Mouse (Mus musculus) heart, embryonic 16.5 days (tissue): ENCODE data around the gene Scn8a. TPM values are rescaled to one million over a fixed set of nuclear protein-coding genes. Genes with fewer than 3 reads are reported as not detected.

Experiments used
- ATAC-seq: fragments of 200-750 bp; cut with Nextera tagmentation; replicated peaks from 2 replicates; pipeline ENCODE4 v1.8.0; 2017; ENCODE audit warnings: moderate number of reproducible peaks; ENCODE audit not compliant: insufficient read depth, low FRiP score; ENCODE audit errors: extremely low read depth
- H3K27ac ChIP-seq: fragments of 300-500 bp; sonication (generic); 2 replicates; pipeline ENCODE4 v1.5.1; 2014; ENCODE audit warnings: mild to moderate bottlenecking, low read length, control low read depth, moderate library complexity
- H3K27me3 ChIP-seq: fragments of 300-500 bp; sonication (generic); 2 replicates; pipeline ENCODE4 v1.6.1; 2014; ENCODE audit warnings: low read length, mixed read lengths; ENCODE audit not compliant: control insufficient read depth, insufficient read depth
- H3K36me3 ChIP-seq: fragments of 300-500 bp; sonication (generic); 2 replicates; pipeline ENCODE4 v1.6.1; 2014; ENCODE audit not compliant: control insufficient read depth, insufficient read depth
- H3K4me1 ChIP-seq: fragments of 300-500 bp; sonication (generic); 2 replicates; pipeline ENCODE4 v1.6.1; 2014; ENCODE audit warnings: low read length, mixed read lengths; ENCODE audit not compliant: control insufficient read depth, insufficient read depth
- H3K4me2 ChIP-seq: fragments of 300-500 bp; sonication (generic); 2 replicates; pipeline ENCODE4 v1.6.1; 2014; ENCODE audit warnings: low read depth, mild to moderate bottlenecking, control low read depth, low read length
- H3K4me3 ChIP-seq: fragments of 300-500 bp; sonication (generic); 2 replicates; pipeline ENCODE4 v1.5.1; 2014; ENCODE audit warnings: mild to moderate bottlenecking, control low read depth, low read length
- H3K9ac ChIP-seq: fragments of 300-500 bp; sonication (generic); 2 replicates; pipeline ENCODE4 v1.6.1; 2014; ENCODE audit warnings: low read length, control low read depth
- H3K9me3 ChIP-seq: fragments of 300-500 bp; sonication (generic); replicated peaks from 2 replicates; pipeline ENCODE4 v1.6.1; 2016; ENCODE audit warnings: low read length; ENCODE audit not compliant: control insufficient read depth
- WGBS: fragments of 180-500 bp; shearing (Covaris S2); extraction: QIAGEN DNeasy Blood & Tissue Kit; methylation state at CpG from one replicate; pipeline ENCODE4 v1.1.7; 2014; 5-methylcytosine and 5-hydroxymethylcytosine counted together
- polyA plus RNA-seq: library from polyadenylated mRNA; unstranded; fragments of >200 nt; fragmentation: Nextera tagmentation; extraction: Ambion mirVana; gene quantifications from 2 replicates; pipeline ENCODE4 v1.2.1, GENCODE M21; 2015

The Scn8a gene
- polyA plus RNA-seq, 1 experiment from 2014 or later, result 0.71 TPM

- H3K27ac ChIP-seq, result no peak overlapping the region
- no peaks in the 10 kb centered on the region for H3K9me3 ChIP-seq
- H3K4me2 ChIP-seq, result no peak overlapping the region
- H3K4me1 ChIP-seq, result no peaks in the 10 kb centered on the region
- ATAC-seq, result no peak
- H3K4me3 ChIP-seq, result no peak overlapping the region
- H3K27me3 ChIP-seq, result peaks cover 4% of the 10 kb centered on the region
- no peak overlapping the region for H3K9ac ChIP-seq
- H3K36me3 ChIP-seq, result no peaks in the 10 kb centered on the region
- WGBS, result 78% methylated on average over 8 of the region's 8 CpGs
Measured at GRCm38 (mm10) chr15:100836729-100837128, 32.9 kb upstream of the Scn8a start.

DNA sequence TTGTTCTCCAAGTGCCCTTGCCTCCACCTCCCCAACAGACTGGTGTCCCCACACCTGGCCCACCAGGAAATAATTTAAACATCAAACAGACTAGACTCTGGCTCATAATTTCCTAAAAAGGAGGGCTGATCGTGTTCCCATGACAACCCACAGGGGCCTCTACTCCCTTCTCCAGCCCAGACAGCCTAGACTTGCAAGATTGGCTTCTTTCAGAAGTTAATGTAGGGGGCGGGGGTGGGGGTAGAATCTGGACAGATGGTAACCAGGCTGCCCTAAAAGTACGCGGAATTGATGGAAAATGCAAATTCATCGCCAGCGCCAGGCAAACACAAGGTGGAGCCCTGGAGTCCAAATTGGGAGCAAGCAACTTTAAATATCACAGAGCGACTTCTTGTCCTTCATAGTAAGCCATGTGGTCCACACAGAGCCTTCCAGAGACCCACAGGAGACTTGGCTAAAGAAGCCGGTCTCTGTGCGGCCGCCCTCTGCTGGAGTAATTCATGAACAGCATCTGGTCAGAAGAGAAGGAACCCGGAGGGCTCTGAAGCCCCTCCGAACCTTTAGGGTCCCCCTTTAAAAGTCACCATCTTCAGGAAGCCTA is 31.0 kb upstream of the Scn8a start:
- Histone ChIP-seq H3K27me3 (peaks cover 4% of the 10 kb centered on the region; the same call in 1 of the 2 replicates), H3K9me3 (no peaks in the 10 kb centered on the region), H3K36me3 (no peaks in the 10 kb centered on the region), H3K4me3 (no peak overlapping the region), H3K4me2 (no peak overlapping the region), H3K4me1 (no peaks in the 10 kb centered on the region), H3K9ac (no peak overlapping the region), H3K27ac (no peak overlapping the region)
- ATAC-seq, result no peak
- WGBS, result 38% methylated on average over 12 of the region's 12 CpGs

DNA sequence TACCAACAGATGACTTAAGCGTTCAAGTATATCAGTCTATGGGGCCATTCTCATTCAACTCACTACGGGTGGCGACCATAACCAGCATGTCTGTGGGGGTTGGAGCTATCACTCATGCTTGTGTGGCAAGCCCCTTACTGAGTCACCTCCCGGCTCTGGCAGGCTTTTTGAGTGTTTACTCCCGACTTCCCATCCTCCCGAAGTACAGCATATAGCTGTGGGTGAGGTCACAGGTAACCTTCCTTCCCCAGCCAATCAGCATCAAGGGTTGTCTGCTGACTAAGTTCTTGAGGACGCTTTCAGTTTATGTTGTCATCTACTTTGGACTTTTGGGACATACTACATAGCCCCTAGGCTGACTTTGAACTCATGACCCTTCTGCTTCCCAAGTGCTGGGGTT is 25.3 kb upstream of the Scn8a start:
- Histone ChIP-seq H3K27ac (no peak overlapping the region), H3K9ac (no peak overlapping the region), H3K36me3 (no peaks in the 10 kb centered on the region), H3K4me1 (no peaks in the 10 kb centered on the region), H3K4me3 (no peak overlapping the region), H3K27me3 (no peaks in the 10 kb centered on the region), H3K4me2 (no peak overlapping the region), H3K9me3 (0 out of 2 replicates have a peak, but pooled peaks cover 5% of the 10 kb centered on the region)
- WGBS, result 73% methylated on average over 7 of the region's 7 CpGs
- no peak for ATAC-seq

GRCm38 (mm10) chr15:100845049-100845879 is 24.4 kb upstream of the Scn8a start:
- Histone ChIP-seq H3K9ac (no peak overlapping the region), H3K36me3 (no peaks in the 10 kb centered on the region), H3K9me3 (0 out of 2 replicates have a peak, but pooled peaks cover 5% of the 10 kb centered on the region), H3K27ac (peak overlapping the region; percentile 61), H3K27me3 (no peaks in the 10 kb centered on the region), H3K4me3 (no peak overlapping the region), H3K4me2 (no peak overlapping the region), H3K4me1 (no peaks in the 10 kb centered on the region)
- peak; percentile 70 for ATAC-seq
- 36% methylated on average over 26 of the region's 26 CpGs for WGBS

- Histone ChIP-seq H3K27ac (no peak overlapping the region), H3K4me2 (no peak overlapping the region), H3K36me3 (no peaks in the 10 kb centered on the region), H3K9me3 (0 out of 2 replicates have a peak, but pooled peaks cover 5% of the 10 kb centered on the region), H3K9ac (no peak overlapping the region), H3K27me3 (no peaks in the 10 kb centered on the region), H3K4me3 (no peak overlapping the region), H3K4me1 (no peaks in the 10 kb centered on the region)
- WGBS, result 82% methylated on average over 6 of the region's 6 CpGs
- ATAC-seq, result no peak
Measured at GRCm38 (mm10) chr15:100847193-100847592, 22.5 kb upstream of the Scn8a start.

DNA sequence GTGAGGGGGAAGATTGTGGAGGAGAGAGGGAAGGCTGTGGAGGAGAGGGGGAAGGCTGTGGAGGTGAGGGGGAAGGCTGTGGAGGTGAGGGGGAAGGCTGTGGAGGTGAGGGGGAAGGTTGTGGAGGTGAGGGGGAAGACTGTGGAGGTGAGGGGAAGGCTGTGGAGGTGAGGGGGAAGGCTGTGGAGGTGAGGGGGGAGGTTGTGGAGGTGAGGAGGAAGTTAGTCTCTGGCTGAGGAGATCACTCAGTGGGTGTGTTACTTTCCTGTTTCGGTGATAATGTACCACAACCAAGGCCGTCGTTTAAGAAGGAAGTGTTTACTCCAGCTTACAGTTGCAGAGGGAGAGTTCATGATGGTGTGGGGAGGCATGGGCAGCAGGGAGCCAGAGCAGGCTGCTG is 12.1 kb upstream of the Scn8a start:
- no peak for ATAC-seq
- WGBS, result 46% methylated on average over 3 of the region's 3 CpGs
- no peak overlapping the region for H3K4me3 ChIP-seq
- no peak overlapping the region for H3K9ac ChIP-seq
- no peak overlapping the region for H3K27ac ChIP-seq
- no peaks in the 10 kb centered on the region for H3K9me3 ChIP-seq
- H3K27me3 ChIP-seq, result peaks cover 6% of the 10 kb centered on the region
- no peaks in the 10 kb centered on the region for H3K36me3 ChIP-seq
- H3K4me2 ChIP-seq, result no peak overlapping the region
- H3K4me1 ChIP-seq, result no peaks in the 10 kb centered on the region

- Histone ChIP-seq H3K27ac (no peak overlapping the region), H3K36me3 (no peaks in the 10 kb centered on the region), H3K4me3 (no peak overlapping the region), H3K9ac (no peak overlapping the region), H3K4me2 (no peak overlapping the region), H3K9me3 (0 out of 2 replicates have a peak, but pooled peaks cover 3% of the 10 kb centered on the region), H3K27me3 (peaks cover 6% of the 10 kb centered on the region), H3K4me1 (no peaks in the 10 kb centered on the region)
- no peak for ATAC-seq
- WGBS, result 25% methylated on average over 5 of the region's 5 CpGs
Measured at GRCm38 (mm10) chr15:100860856-100861255, 8.8 kb upstream of the Scn8a start.

DNA sequence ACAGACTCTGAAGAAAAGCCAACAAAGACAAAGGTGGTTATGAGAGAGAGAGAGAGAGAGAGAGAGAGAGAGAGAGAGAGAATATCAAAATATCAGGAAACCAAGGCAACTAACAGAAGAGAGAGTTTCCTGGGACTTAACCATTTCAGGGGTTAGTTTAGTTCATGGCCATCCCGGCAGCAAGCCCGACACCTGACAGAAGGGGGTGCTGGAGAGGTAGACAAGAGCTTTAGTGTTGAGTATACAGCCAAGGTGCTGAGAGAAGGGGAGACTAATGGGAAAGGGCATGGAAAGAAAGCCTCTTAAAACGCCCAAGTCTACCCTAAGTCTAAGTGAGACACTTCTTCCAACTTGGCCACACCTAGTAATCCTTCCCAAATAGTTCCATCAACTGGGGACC is 4.1 kb upstream of the Scn8a start:
- H3K9me3 ChIP-seq, result 0 out of 2 replicates have a peak, but pooled peaks cover 5% of the 10 kb centered on the region
- H3K4me3 ChIP-seq, result no peak overlapping the region
- 44% methylated on average over 3 of the region's 3 CpGs for WGBS
- peaks cover 30% of the 10 kb centered on the region for H3K27me3 ChIP-seq
- peaks cover 4% of the 10 kb centered on the region for H3K4me1 ChIP-seq
- ATAC-seq, result no peak
- no peak overlapping the region for H3K4me2 ChIP-seq
- no peak overlapping the region for H3K27ac ChIP-seq
- H3K36me3 ChIP-seq, result no peaks in the 10 kb centered on the region
- no peak overlapping the region for H3K9ac ChIP-seq
